ENCODE assay signal across 9 mouse cellular contexts in the genomic region with DNA sequence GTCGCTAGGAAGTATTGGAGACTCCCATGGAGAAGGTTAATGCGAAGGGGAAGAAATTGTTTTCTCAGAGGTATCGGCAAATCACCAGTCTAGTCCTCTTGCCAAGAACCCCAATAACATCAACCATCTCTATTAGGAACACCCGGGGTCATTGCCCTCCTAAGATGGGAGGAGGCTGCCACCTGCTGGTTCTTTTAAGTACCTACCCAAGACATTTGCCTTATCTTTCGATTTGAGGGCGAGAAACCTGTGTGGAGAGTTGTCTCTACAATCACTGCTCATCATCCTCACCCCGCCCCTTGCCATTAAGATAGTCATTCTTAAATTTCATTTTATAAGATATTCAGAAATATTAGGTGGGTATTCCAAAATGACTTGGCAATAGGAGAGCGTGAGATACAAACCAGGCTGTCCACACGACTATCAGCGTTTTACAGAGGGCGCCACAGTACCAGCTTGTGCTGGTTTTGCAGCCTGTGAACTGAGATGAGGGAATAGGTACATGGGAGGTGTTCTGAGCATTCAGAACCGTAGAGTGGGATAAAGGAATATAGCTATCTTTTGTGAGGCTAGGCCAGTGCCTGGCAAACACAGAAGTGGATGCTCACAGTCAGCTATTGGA.
DNase-seq lines count a peak whose midpoint lies in the region; ATAC-seq and TF ChIP-seq lines count a peak whose summit lies in the region.
"Had no signal": no experiment of that assay in that cellular context is flagged by ENCODE, and none has a peak within 500 bp of the region (broad histone marks: within the 10 kb centered on the region; RNA-seq: fewer than 3 reads in every experiment).

No protein-coding gene starts in this region.

- H3K4me1 ChIP-seq in forebrain, postnatal 0 days (ENCODE audit: insufficient read depth), result no peaks in the 10 kb centered on the region
- H3K4me1 ChIP-seq in hindbrain, embryonic 14.5 days (replicated peaks; ENCODE audit: control insufficient read depth, insufficient read depth, low read length), result no peaks in the 10 kb centered on the region
- H3K4me1 ChIP-seq: lung, embryonic 15.5 days had no signal

- peak; percentile 79 for ATAC-seq in forebrain, postnatal 0 days
- ATAC-seq in hindbrain, embryonic 14.5 days (ENCODE audit: low FRiP score), result peak; percentile 79

- TF ChIP-seq CTCF in forebrain, postnatal 0 days (IDR thresholded peaks at IDR 0.05; ENCODE audit: low read depth), result peak; percentile 81

- H3K4me2 ChIP-seq in forebrain, postnatal 0 days (ENCODE audit: low read depth), result no peak overlapping the region
- no peak overlapping the region for H3K4me2 ChIP-seq in hindbrain, embryonic 14.5 days (replicated peaks)
- H3K4me2 ChIP-seq: lung, embryonic 15.5 days had no signal

- H3K27me3 ChIP-seq in forebrain, postnatal 0 days (ENCODE audit: insufficient read depth, low read length), result no peaks in the 10 kb centered on the region
- no peaks in the 10 kb centered on the region for H3K27me3 ChIP-seq in hindbrain, embryonic 14.5 days (ENCODE audit: control insufficient read depth, insufficient read depth, low read length)
- H3K27me3 ChIP-seq: lung, embryonic 15.5 days had no signal

- no peaks in the 10 kb centered on the region for H3K9me3 ChIP-seq in forebrain, postnatal 0 days (ENCODE audit: low read length)
- H3K9me3 ChIP-seq in hindbrain, embryonic 14.5 days (ENCODE audit: control insufficient read depth, low read length), result no peaks in the 10 kb centered on the region
- H3K9me3 ChIP-seq: lung, embryonic 15.5 days had no signal

- no peak overlapping the region for H3K27ac ChIP-seq in forebrain, postnatal 0 days (ENCODE audit: low read depth, low read length)
- H3K27ac ChIP-seq in hindbrain, embryonic 14.5 days, result no peak overlapping the region
- H3K27ac ChIP-seq: lung, embryonic 15.5 days had no signal

- no peaks in the 10 kb centered on the region for H3K36me3 ChIP-seq in forebrain, postnatal 0 days (ENCODE audit: insufficient read depth)
- H3K36me3 ChIP-seq in hindbrain, embryonic 14.5 days (replicated peaks; ENCODE audit: control insufficient read depth, insufficient read depth), result no peaks in the 10 kb centered on the region
- H3K36me3 ChIP-seq: lung, embryonic 15.5 days had no signal

- no peak overlapping the region for H3K4me3 ChIP-seq in forebrain, postnatal 0 days (ENCODE audit: low read depth, low read length)
- no peak overlapping the region for H3K4me3 ChIP-seq in hindbrain, embryonic 14.5 days (replicated peaks; ENCODE audit: low read length)
- H3K4me3 ChIP-seq: lung, embryonic 15.5 days had no signal

- 38% methylated on average over 12 of the region's 12 CpGs for WGBS in forebrain, postnatal 0 days
- WGBS in hindbrain, embryonic 14.5 days, result 41% methylated on average over 12 of the region's 12 CpGs

- peak; percentile 24 for DNase-seq in MN1 (ENCODE audit: low spot score)
- DNase-seq in cerebellum, adult 11 months, result peak; percentile 49
- DNase-seq in forebrain, postnatal 0 days, result peak; percentile 82
- peak; percentile 80 for DNase-seq in hindbrain, embryonic 14.5 days (ENCODE audit: low spot score)
- DNase-seq in layer of hippocampus, postnatal 10 days (ENCODE audit: low spot score in 2 of 2), result peak; percentile 61 to 63
- peak; percentile 82 for DNase-seq in lung, postnatal 36 days
- DNase-seq in right cerebral cortex, adult 18-20 months, result peak; percentile 52
- peak; percentile 49 for DNase-seq in urinary bladder, postnatal 25 days (ENCODE audit: low spot score)

- no peak overlapping the region for H3K9ac ChIP-seq in forebrain, postnatal 0 days
- H3K9ac ChIP-seq in hindbrain, embryonic 14.5 days, result no peak overlapping the region
- H3K9ac ChIP-seq: lung, embryonic 15.5 days had no signal

Comparison
In these comparisons a context has a peak if more than half of its experiments do, and no peak if none do; other contexts are left out.
1. DNase-seq: peak in every context shown above with its lines; median percentile 82 in forebrain, postnatal 0 days; 82 in lung, postnatal 36 days; 80 in hindbrain, embryonic 14.5 days; 62 in layer of hippocampus, postnatal 10 days; 52 in right cerebral cortex, adult 18-20 months; 49 in cerebellum, adult 11 months; 49 in urinary bladder, postnatal 25 days; 24 in MN1.